Mouse (Mus musculus): ENCODE results near the gene Fam120a.
A peak's percentile ranks its signal among the peaks of the same experiment; 100 is the strongest.

The Fam120a gene

DNA sequence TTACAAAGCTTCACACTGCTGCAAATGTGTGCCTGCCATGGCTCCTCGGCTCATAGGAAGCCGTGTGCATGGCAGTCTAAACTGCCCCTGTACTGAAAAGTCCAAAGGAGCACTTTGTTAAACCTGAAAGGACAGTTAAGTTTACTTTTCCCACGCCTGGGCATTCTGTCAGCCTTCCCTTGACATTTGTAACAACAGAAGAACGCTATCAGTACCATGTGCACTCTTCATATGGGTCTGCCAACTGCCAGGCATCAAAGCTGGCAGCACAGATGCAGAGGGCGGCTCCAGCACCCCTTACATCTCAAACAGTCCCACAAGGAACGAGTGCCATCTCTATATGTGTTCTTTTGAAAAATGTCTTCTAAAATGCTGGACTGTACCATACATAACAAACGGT, 56.4 kb downstream of the Fam120a start:
- DNase-seq: no peak

DNA sequence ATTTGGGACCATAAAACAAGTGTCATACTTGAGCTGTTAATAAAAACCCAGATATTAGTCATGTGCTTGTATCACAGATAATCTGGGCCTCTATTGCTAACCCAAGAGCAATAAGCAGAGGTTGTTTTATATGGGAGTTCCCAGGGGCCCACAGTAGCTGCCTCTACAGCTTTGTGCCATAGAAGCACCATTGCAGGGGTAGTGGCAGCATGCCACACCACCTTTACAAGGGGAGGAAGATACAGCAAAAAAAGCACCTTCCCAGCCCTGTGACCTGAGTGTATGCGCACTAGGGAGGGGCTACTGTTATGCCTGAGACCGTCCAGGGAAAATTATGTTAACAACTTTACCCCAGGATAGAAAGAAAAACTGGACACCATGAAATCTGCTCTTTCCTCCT, 62.4 kb downstream of the Fam120a start:
- DNase-seq: no peak

DNA sequence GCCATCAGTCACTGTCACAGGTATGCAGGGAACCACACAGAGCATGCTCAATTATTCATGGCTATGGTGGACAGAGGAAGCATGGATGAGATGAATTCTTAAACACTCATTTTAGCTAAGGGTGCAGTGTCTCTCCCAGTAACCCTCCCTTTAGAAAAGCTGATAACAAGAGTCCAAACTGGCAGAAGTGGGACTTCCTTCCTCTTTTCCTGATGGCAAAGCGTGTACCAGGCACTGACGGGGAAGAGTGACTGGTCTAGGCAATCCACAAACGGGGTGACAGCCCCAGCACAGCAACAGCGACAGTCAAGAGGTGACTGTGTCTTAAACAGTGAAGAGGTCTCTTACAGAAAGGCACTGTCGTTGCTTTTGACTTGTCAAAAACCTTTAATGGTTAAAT, 72.4 kb downstream of the Fam120a start:
- no peak for DNase-seq

DNA sequence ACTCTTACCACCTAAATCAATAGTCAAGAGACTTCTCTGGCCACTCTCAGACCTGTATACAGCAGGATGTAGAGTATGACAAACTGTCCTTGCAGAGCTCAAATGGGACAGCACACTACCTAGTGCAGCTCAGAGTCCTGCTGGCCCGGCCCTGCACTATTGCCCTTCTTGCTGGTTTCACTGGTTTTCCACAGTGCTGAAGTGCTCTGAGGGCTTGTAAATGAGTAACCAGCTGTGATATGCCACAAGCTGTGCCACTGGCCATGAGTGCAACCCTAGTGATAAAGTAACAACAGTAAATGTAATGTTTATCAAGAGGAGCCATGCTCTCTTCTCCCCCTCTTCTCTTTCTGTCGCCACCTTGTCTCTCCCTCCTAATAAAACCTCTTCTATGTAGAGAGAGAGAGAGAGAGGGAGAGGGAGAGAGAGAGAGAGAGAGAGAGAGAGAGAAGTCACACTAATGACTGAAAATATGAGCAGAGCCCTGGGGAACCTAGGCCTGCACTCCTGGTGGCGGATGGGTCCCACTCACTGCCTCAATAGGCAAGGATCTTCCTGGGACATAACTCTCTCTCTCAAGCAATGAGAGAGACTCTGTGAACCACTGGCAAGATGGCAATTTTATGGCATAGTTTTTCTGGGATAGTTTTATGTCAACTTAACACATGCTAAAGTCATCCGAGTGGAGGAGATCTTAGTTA, 77.4 kb downstream of the Fam120a start:
- DNase-seq: no peak

DNA sequence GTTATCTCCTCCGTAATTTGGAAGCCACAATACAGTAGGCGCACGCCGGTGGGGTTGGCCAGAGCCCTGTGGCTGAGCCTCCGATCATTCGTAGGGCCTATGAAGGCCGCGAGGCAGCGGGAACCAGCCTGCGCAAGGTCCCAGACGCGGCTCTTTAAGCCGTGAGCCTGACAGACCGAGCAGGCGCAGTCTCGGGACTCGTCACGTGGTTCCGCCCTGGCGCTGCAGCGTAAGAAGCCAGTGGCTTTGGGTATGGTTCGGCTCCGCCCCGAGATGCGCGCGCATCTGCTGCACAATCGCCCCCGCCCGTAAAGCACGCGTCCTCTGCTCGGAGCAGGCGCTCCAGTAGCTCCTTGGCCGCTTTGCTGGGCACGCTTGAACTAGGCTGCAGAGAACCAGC, 89.3 kb downstream of the Fam120a start:
- peak; percentile 98 for DNase-seq

DNA sequence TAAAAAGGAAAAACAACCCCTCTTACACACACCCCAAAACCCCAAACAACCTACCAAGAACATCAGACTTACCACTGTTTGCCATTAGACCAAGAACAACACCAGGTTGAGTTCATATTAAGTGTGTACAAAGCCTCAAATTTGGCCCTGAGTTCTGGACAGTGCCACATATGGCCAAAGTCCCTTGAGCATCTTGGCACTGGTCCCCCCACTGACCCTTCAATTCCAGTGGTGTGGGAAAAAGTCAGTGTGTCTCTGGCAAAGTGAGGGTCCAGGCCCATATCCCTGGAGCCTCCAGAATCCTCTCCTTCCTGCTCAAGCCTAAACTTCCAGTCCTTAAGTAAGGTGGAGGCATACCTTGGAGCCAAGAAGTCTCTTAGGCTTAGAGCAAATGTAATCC, 90.0 kb downstream of the Fam120a start:
- no peak for DNase-seq

DNA sequence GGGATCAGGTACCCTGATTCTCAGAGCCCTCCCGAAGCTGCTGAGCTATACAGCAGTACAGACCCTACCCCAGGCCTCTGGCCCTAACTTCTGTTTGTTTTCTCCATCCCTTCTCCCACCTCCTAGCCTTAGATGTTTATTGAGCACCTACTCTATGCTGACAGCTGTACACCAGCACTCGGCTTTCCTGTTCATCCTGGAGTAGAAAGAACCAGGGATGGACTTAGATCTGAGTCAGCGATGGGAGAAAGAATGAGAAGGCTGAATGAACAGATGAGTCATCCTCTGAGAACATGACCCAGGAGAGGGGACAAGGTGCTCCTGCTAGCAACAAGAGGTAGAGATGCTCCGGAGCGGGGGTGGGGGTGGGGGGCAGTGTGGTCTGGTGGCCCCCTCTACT, 95.1 kb downstream of the Fam120a start:
- no peak for DNase-seq

DNA sequence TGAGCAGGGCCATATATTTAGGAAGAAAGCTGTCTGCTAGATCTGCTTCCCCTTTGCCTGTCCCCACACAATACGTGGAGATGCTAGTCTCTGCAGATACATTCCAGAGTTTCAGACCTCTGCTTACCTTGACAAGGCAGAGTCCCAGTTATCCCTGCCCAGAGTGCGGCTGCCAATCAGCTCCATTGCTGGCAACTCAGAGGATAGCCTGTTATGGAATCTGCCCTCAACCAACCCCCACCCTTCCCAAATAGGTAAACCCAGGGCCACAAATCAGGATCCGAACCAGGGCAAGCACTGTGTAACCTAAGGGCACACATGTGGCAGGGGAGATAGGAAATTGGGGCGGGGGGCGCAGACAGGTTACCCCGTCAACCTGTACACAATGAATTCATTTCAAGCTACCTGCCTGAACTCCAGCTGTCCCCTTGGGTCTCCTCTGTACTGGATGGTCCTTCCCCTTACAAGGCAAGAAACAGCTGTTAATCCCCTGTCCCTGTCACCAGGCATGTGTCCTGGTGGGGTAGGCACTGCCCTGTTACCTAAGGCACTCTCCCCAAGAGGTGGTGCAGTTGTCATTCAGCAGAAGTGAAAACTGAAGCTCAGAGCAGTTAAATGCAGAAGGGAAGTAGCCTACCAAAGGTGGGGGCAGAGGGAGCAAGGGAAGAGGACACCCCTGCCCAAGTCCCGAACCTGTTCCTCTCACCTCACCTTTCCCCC, 95.8 kb downstream of the Fam120a start:
- DNase-seq: peak; percentile 65 to 73

DNA sequence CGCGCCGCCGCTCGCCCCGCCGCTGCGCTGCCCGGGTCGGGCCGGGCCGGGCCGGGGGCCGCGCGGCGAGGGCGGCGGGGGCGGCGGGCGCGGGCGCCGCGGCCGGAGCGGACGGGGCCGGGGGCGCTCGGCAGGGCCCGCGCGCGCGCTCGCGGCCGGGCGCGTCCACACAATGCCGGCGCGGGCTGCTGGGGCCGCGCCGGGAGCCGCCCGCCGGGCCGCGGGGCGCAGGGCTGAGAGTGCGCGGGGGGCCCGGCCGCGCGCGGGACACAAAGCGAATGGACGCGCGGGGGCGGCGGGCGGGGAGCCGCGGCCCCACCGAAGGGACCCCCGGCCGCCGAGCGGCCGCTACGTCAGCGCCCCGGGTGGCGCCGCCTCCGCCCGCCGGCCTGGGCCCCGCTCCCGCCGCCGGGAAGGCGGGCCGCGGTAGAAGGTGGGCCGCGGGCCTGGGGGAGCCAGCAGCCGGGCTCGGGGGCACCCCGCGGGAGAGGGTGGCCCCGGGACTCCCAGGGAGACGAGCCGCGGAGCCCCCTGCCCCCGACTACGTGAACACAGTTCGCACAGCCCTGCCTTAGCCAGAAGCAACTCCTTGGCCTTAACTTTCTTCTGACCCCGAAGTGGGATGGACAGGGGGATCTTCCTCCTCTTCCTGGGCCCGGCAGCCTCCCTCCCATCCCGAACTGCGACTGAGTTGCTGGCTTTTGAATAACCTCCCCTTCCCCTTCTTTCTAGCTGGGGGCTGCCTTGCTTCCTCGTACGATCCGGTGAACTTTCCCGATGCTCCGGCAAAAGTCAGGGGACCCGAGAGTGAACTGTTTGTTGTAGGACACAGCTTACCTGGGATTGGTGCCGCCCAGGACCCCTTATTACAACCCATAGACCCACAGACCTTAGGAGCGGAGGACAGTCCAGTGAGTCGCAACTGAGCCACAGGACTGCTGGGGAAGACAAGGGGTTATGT, 96.8 kb downstream of the Fam120a start, which contains the start of gene Phf2:
Gene Phf2 (minus strand): TSS at position 349 of the 961 bp plus-strand sequence.
- DNase-seq: peak; percentile 48 to 57

DNA sequence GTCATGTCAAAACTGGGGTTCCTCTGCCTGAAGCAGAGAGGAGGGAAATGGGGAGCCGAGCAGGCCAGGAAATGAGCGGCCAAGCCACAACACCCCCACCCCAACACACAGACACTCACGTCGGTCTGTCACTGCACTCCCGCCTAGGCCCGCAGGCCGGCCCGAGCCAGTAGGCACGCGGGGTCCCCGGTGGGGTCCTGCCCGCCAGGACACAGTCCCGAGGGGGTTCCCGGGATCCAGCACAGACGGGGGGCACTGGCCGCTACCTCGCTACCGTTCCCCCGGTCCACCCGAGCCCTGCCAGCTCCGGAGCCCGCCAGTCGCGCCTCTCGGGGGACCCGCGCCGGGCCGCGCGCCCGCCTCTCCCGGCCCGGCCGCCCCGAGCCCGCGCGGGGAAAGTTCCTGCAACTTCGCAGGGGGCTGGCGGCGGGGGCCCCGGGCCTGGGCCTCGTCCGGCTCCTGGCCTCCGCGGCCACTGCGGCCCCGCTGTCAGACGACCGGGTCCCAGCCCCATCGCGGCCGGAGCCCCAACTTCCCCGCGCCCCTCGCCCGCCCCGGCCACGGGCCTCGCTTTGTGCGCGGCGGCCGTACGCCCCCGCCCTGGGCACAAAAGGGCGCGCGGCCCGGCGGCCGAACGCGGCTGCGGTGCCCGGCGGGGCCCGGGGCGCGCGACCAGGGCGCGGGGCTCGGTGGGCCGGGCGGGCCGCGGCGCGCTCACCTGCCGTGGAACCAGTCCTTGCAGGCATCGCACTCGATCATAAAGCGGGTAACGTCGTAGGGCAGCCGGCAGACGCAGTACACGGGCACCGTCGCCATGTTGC, 97.7 kb downstream of the Fam120a start:
- peak; percentile 62 to 70 for DNase-seq

DNA sequence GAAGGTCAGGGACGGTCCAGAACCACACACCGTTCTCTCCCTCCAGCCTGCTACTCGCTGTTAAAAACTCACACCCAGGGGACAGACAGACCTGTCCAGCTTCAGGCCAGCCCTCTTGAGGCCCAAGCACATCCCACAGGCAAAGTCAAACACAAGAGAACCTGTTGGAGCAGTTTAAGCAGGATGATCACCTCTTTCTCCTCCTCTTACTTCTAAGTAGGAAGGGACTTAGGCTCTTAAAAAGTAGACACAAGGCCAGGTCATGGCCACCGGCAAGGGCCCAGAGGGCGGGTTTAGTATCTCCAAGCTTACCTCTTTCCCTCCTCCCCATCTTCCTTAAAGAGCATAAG, 98.2 kb downstream of the Fam120a start:
- no peak for DNase-seq

DNA sequence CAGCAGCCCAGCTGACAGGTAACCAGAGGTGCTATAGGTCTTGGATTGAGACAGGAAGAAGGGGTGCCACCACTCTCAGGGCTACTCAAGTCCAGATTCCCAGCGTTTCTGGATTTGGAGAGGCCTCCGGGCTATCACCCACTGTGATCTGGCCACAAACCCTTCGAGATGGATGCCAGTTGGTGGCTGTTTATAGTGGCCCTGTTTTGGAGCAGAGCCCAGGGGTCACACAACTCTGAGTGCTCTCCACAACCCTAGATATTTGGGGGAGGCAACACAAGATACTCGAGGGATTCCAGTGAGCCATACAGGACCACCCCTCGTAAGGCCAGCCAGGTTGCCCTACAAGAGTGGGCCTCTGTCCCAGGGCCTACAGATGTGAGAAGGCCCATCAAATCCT, 98.7 kb downstream of the Fam120a start:
- DNase-seq: no peak

DNA sequence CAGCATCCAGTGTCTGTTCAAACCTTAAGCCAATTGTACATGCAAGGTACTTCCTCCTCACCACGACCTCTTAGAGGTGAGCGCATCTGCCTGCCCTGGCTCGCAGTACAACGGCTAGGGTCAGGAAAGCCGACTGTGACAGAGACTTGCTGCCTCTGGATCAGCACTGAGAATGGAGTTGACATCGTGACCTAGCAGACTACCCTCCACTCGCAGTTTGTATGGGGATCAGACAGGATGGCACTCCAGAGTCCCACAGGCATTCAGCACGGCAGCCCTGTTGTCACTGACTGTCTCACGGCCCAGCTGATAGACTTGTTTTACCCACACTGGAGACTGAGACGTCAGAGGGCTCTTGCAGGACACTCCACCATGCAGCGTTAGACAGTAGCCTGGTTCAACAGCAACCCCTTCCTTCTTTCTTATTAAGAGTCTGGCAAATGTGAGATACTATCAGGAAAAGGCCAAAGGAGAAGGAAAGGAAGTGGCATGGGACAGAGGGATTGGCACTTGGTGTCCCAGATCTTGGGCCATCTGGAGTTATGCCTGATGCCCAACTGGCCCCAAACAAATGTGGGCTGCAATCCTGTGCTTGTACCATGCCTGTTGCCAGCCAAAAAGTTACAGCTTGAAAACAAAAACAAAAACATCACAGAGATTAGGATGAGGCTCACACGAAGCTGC, 103.0 kb downstream of the Fam120a start:
- DNase-seq: peak in 1 of 2 experiments; percentile 34

DNA sequence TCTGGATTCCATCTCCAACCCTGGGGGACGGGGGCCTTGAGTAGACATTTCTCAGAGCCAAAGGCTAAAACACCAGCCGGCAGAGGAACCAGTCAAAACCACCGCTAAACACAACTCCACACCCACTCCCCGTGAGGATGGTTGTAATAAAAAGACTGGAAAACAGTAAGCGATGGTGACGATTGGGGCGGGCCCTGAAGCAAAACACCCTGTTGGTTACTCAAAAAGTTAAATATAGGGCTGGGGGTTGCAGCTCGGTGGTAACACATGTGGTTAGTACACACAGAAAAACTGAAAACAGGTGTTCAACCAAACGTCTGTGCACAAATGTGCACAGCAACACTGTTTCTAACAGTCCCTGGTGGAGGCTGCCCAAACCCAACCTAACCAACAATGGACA, 104.3 kb downstream of the Fam120a start:
- DNase-seq: no peak

DNA sequence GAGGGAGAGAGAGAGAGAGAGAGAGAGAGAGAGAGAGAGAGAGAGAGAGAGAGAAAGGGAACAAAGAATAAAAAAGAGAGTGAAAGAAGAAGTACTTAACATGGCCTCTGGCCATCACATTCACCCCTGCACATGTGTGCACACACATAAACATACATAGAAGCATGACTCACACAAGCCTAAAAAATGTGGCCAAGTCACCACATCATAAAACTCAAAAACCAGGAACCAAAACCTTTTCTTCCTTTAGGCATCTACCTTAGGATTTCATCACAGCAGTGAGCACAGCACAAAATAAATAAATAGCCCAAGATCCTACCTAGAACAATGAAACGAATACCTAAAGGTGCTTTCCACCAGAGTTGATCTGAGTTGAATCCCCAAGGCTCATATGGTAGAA, 105.9 kb downstream of the Fam120a start:
- DNase-seq: no peak

DNA sequence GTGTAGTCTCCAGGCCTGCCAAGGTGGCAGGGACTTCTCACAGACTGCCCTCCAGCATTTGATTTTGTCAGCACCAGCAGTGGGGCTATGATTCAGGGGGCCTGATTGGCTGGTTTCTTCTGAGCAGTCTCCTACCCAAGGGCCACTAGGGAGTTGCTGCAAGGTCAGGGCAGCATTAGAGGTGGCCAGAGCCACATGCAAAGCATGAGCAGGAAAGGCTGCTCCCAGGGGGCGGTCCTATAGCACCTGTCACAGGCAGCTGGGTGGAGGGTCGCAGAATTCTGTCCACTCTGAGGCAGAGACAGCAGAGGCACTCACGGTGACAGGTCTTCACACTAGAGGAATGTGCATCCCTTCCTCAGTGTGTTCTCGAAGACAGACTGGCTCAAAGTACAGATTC, 109.0 kb downstream of the Fam120a start:
- no peak for DNase-seq

DNA sequence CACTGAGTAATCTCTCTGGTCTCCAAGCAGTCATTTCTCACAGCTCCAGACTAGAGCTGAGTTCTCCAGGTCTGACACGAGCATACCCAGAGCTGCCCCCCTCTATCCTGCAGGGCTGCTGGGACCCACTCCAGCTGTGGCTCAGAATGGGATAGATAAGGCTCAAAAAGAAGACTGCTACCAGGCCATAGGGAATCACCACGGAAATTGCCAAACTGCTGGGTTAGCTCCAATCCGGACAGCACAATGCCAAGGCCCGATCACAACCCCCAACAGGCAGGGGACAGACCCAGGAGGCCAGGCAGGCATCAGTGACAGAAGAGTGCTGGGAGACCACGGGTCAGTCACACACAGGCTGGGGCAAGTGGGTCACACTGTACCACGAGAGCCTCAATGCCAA, 109.8 kb downstream of the Fam120a start:
- DNase-seq: no peak

DNA sequence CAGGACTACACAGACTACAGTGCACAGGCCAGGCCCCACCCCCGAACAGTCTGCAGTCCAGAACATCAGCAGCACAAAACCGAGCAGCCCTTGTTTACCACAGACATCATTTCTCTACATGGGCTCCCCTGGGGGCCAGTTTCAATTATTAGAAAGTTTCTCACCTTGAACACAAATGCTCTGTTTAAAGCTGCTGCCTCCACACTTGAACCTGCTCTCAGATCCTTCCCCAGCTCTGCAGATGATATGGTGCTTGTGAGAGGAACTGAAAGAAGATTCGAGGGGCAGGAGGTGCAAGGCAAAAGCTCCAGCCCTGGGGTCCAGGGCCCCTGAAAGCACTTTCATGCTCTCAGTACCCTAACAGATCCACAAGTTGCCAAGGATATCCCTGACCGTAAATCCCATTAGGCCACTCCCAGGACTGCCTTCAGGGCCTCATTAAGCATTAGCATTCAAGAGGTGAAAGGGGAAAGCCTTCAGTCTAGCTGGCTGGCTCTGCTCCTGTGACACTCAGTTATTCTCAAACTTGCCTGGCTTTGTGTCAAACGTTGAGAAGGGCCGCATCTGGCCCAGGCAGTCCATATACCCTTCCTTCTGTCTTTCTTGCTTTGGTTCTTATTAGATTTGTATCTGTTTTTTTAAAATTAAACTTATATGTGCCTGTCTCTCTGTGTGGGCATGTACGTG, 110.4 kb downstream of the Fam120a start:
- peak; percentile 55 to 57 for DNase-seq

DNA sequence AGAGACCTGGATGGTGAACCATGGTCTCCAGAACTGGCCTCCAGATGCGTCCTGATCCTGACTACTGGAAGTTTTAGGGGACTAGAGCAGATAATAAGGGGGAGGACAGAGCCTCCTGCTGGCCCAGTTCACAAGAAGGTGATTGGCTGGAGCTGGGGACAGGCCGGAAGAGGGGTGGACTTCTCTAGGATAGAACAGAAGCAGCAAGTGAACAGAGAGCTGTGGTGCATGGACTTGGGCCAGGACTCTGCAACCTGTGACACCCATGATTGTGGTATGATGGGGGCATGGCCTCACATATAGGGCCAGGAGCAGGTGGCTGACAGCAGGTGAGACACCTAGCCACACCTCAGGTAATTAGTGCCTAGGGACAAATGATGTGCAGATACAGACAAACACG, 113.9 kb downstream of the Fam120a start:
- DNase-seq: no peak

DNA sequence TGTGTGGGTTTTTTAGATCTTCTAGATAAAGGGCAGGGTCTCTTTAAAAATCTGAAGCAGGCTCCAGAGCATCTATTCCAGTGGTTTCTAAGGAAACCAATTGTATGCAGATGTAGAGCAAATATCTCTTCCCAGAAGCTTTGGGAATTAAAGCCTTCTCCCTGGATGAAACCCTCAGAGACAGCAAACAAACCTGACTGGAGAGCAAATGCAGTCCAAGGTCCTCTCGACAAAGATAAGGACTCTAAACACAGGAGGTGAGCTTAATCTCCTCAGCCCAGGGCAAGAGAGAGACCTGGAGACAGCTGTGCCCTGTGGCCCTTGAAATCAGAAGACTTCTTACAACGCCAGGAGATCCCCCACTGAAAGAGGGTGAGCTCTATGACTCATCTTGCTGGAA, 114.3 kb downstream of the Fam120a start:
- no peak for DNase-seq

DNA sequence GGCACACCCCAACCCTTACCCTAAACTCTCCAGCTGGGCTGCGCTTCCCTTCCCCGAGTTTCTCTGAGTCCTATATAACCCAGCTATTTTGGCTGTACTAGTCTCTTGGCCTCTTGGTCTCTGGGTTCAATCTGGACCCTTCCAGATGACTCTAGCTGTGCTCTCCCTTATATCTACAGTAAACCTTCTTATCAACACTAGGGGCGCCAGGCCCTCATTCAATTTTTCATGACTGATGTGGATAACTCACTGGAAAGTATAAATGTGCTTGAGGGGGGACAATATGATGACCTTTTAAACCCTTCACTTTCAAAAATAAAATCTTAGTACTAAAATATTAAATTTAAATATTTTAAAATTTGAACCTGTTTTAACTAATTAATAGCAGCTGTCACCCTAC, 115.0 kb downstream of the Fam120a start:
- DNase-seq: peak; percentile 50 to 56

Data from B cell, adult 2 months (primary cell).